Mouse (Mus musculus) lung, embryonic 16.5 days (tissue): ENCODE measurements around the gene Rasgrf1. TPM values are rescaled to one million over a fixed set of nuclear protein-coding genes. Genes with fewer than 3 reads are reported as not detected.

ENCODE experiments used
- ATAC-seq: fragments of 200-750 bp; cut with Nextera tagmentation; 2 replicates; pipeline ENCODE4 v1.8.0; 2017; ENCODE audit warnings: low read depth, mild to moderate bottlenecking, moderate library complexity
- H3K27ac ChIP-seq: fragments of 300-500 bp; sonication (generic); 2 replicates; pipeline ENCODE4 v1.5.1; 2014; ENCODE audit warnings: mild to moderate bottlenecking, control low read depth, low read length
- H3K27me3 ChIP-seq: fragments of 300-500 bp; sonication (generic); 2 replicates; pipeline ENCODE4 v1.6.1; 2014; ENCODE audit warnings: low read depth, low read length, mixed read lengths; ENCODE audit not compliant: control insufficient read depth, insufficient read depth
- H3K36me3 ChIP-seq: fragments of 300-500 bp; sonication (generic); 2 replicates; pipeline ENCODE4 v1.6.1; 2014; ENCODE audit warnings: low read length; ENCODE audit not compliant: control insufficient read depth, insufficient read depth
- H3K4me1 ChIP-seq: fragments of 300-500 bp; sonication (generic); replicated peaks from 2 replicates; pipeline ENCODE4 v1.6.1; 2014; ENCODE audit warnings: low read length, mixed read lengths; ENCODE audit not compliant: control insufficient read depth, insufficient read depth
- H3K4me2 ChIP-seq: fragments of 300-500 bp; sonication (generic); 2 replicates; pipeline ENCODE4 v1.6.1; 2014; ENCODE audit warnings: low read depth, low read length, control low read depth
- H3K4me3 ChIP-seq: fragments of 300-500 bp; sonication (generic); 2 replicates; pipeline ENCODE4 v1.5.1; 2014; ENCODE audit warnings: mild to moderate bottlenecking, low read length, control low read depth
- H3K9ac ChIP-seq: fragments of 300-500 bp; sonication (generic); 2 replicates; pipeline ENCODE4 v1.6.1; 2014; ENCODE audit warnings: low read length, control low read depth
- H3K9me3 ChIP-seq: fragments of 300-500 bp; sonication (generic); 2 replicates; pipeline ENCODE4 v1.6.1; 2016; ENCODE audit warnings: low read length; ENCODE audit not compliant: control insufficient read depth
- WGBS: fragments of 180-500 bp; shearing (Covaris S2); extraction: QIAGEN DNeasy Blood & Tissue Kit; methylation state at CpG from one replicate; pipeline ENCODE4 v1.1.7; 2014; 5-methylcytosine and 5-hydroxymethylcytosine counted together
- polyA plus RNA-seq: library from polyadenylated mRNA; unstranded; fragments of >200 nt; fragmentation: Nextera tagmentation; extraction: Ambion mirVana; gene quantifications from 2 replicates; pipeline ENCODE4 v1.2.1, GENCODE M21; 2015

Gene Rasgrf1
- polyA plus RNA-seq, 1 experiment from 2014 or later: 0.79 TPM

DNA sequence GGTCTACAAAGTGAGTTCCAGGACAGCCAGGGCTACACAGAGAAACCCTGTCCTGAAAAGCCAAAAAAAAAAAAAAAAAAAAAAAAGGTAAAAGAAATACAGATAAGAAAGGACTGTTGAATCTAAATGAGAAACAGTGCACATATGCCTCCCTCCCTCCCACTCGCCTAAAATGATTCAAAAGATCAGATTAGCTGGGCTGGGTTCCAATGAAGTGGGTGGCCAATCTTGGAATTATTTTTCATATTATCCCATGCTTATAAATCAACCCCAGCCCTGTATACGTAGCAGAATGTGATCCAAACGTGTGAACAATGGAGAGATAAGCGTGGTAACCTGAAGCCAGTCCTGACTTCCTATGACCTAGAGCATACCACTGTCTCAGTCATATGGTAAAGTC is 8.5 kb upstream of the Rasgrf1 start:
- Histone ChIP-seq H3K4me1 (no peaks in the 10 kb centered on the region), H3K4me2 (no peak overlapping the region), H3K4me3 (no peak overlapping the region), H3K9me3 (no peaks in the 10 kb centered on the region), H3K27ac (no peak overlapping the region), H3K27me3 (no peaks in the 10 kb centered on the region), H3K36me3 (no peaks in the 10 kb centered on the region), H3K9ac (no peak overlapping the region)
- WGBS: 42% methylated on average over 4 of the region's 4 CpGs
- ATAC-seq: no peak

DNA sequence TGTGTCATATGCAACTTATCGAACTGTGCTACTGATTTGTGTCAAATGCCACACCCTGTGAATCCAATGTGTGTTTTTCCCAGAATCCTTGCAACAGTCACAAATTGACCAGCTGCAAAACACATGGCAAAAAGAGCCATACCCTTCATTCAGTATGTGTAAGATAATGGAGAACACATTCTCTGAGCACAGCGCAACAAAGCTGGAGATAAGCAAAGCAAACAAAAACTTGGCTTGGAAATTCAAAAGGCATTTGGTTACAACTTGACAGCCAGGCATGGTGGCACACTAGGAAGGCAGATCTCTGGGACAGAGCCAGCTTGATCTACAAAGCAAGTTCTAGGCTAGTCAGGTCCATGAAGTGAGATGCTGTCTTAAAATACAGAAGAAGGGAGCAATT is 6.9 kb upstream of the Rasgrf1 start:
- H3K27ac ChIP-seq: no peak overlapping the region
- H3K4me3 ChIP-seq: no peak overlapping the region
- no peaks in the 10 kb centered on the region for H3K36me3 ChIP-seq
- no peak overlapping the region for H3K4me2 ChIP-seq
- 23% methylated on average over 2 of the region's 2 CpGs for WGBS
- peaks cover 12% of the 10 kb centered on the region for H3K27me3 ChIP-seq
- H3K4me1 ChIP-seq: no peaks in the 10 kb centered on the region
- H3K9ac ChIP-seq: no peak overlapping the region
- ATAC-seq: peak; percentile 38; the same call in 1 of the 2 replicates
- no peaks in the 10 kb centered on the region for H3K9me3 ChIP-seq

DNA sequence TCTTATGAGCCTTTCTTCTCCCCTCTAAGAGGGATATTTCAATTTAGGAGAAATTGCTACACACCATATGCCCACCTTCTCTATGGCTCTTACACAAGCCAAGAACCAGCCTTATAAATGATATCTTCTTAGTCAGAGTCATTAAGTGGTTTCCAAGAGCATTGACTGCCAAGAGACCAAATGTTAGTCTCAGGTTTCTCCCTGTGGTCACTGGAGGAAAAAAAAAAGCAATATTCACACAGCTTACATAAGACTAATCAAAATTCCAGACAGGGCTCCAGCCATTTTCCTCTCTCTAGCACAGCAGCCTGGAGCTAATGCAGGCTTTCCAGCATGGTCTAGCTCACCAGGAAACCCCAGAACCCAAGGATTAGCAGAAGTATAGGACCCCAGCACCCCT is 3.1 kb upstream of the Rasgrf1 start:
- ATAC-seq: no peak
- Histone ChIP-seq H3K36me3 (no peaks in the 10 kb centered on the region), H3K27me3 (peaks cover 50% of the 10 kb centered on the region), H3K4me2 (no peak overlapping the region), H3K9me3 (no peaks in the 10 kb centered on the region), H3K4me3 (no peak overlapping the region), H3K4me1 (peaks cover 24% of the 10 kb centered on the region), H3K9ac (no peak overlapping the region), H3K27ac (no peak overlapping the region)

DNA sequence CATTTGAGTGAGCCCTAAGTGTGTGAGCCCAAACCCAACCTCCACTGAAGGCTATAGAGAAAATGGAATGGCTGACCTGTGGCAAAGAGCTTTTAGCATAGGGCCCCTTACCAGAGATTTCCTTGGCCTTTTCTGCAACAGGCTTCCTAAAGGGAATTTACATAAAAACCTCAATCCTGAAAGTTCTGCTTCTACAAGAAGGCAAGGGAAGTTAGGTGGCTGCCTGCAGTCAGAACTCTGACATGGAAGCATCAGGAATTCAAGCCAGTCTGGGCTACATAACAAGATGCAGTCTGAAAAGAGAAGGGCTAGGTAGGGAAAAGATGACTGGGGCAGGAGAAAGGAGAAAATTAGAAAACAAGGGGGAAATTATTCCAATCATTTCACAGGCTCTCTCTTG is 1.8 kb upstream of the Rasgrf1 start:
- Histone ChIP-seq H3K4me1 (peaks cover 24% of the 10 kb centered on the region), H3K27ac (no peak overlapping the region), H3K36me3 (no peaks in the 10 kb centered on the region), H3K9ac (no peak overlapping the region), H3K27me3 (peaks cover 63% of the 10 kb centered on the region), H3K4me2 (no peak overlapping the region; the same call in 1 of the 2 replicates), H3K9me3 (no peaks in the 10 kb centered on the region), H3K4me3 (no peak overlapping the region)
- ATAC-seq: no peak

DNA sequence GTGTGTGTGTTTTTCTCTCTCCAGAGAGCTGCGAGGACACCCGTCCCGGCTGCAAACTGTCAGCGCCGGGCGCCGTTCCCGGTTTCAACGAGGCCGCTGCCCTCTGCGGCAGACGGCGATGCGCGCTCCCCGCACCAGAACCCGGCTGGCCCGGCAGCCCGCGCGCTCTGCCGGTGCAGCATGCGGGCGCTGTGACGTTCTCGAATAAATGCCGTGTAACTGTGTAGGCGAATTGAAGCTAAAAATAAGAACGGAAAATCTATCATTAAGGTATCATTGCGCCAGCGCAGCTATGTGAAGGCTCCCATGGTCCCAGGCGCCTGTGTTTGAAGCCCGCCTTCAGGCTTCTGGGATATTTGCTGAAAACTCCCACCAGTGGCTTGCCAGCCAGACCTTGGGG is 1.1 kb upstream of the Rasgrf1 start:
- ATAC-seq: peak; percentile 37
- H3K27me3 ChIP-seq: peaks cover 64% of the 10 kb centered on the region
- H3K4me2 ChIP-seq: peak overlapping the region; percentile 93
- no peak overlapping the region for H3K27ac ChIP-seq
- H3K9ac ChIP-seq: peak overlapping the region; percentile 27; the same call in 1 of the 2 replicates
- peak overlapping the region; percentile 53 for H3K4me3 ChIP-seq
- no peaks in the 10 kb centered on the region for H3K36me3 ChIP-seq
- peaks cover 24% of the 10 kb centered on the region for H3K4me1 ChIP-seq
- under 1% methylated on average over 33 of the region's 33 CpGs for WGBS
- no peaks in the 10 kb centered on the region for H3K9me3 ChIP-seq

DNA sequence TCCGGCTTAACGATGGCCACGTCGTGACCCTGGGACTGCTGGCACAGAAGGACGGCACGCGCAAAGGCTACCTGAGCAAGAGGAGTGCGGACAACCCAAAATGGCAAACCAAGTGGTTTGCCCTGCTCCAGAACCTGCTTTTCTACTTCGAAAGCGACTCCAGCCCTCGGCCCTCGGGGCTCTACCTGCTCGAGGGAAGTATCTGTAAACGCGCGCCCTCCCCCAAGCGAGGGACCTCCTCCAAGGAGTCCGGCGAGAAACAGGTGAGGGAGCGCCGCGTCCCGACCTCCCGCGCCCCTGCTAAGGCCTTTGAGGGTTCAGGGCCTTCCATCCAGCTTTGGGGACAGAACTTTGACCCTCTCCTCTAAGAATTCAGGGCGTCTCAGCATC is 298 bp downstream of the Rasgrf1 start:
- Histone ChIP-seq H3K27me3 (peaks cover 64% of the 10 kb centered on the region), H3K9ac (no peak overlapping the region), H3K4me3 (peak overlapping the region; percentile 53), H3K4me2 (peak overlapping the region; percentile 93), H3K27ac (no peak overlapping the region), H3K9me3 (no peaks in the 10 kb centered on the region), H3K36me3 (no peaks in the 10 kb centered on the region), H3K4me1 (peaks cover 24% of the 10 kb centered on the region)
- WGBS: 0% methylated on average over 26 of the region's 26 CpGs
- ATAC-seq: peak; percentile 42

DNA sequence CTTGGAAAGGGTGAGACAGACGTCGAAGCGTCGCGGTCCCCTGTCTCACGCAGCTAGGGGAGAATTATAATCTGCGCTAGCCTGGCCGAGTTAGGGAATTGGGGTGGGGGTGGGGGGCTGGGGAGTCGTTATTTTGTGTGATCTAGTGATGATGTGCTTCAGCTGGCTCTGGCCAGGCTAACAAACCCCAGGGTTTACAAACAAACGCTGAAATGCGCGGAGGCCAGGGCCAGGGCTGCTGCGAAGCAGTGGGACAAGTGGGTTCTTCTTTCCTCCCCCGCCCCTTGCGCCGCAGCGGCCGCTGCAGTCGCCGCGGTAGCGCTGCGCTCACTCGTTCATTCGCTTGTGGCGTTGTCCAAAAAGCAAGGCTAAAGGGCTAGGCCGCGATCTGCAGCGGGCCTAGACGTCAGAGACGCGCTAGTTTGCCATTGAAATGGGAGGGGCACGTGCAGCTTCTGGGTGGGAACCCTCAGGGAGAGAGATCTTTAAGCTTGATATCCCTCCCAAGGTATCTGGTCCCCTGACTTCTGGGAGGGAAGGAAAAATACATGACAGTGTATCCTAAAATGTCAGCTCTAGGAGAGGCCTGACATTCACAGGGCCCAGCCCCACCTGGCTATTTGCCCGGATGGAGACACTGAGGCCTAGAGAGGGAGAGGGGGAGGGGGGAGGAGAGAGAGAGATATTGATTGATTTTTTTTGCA is 1.2 kb downstream of the Rasgrf1 start:
- no peak overlapping the region for H3K9ac ChIP-seq
- peaks cover 64% of the 10 kb centered on the region for H3K27me3 ChIP-seq
- no peaks in the 10 kb centered on the region for H3K9me3 ChIP-seq
- H3K4me3 ChIP-seq: peak overlapping the region; percentile 53
- H3K4me1 ChIP-seq: peaks cover 24% of the 10 kb centered on the region
- peak overlapping the region; percentile 93 for H3K4me2 ChIP-seq
- no peak overlapping the region for H3K27ac ChIP-seq
- 2% methylated on average over 34 of the region's 34 CpGs for WGBS
- no peaks in the 10 kb centered on the region for H3K36me3 ChIP-seq
- peak; percentile 24; the same call in 1 of the 2 replicates for ATAC-seq

DNA sequence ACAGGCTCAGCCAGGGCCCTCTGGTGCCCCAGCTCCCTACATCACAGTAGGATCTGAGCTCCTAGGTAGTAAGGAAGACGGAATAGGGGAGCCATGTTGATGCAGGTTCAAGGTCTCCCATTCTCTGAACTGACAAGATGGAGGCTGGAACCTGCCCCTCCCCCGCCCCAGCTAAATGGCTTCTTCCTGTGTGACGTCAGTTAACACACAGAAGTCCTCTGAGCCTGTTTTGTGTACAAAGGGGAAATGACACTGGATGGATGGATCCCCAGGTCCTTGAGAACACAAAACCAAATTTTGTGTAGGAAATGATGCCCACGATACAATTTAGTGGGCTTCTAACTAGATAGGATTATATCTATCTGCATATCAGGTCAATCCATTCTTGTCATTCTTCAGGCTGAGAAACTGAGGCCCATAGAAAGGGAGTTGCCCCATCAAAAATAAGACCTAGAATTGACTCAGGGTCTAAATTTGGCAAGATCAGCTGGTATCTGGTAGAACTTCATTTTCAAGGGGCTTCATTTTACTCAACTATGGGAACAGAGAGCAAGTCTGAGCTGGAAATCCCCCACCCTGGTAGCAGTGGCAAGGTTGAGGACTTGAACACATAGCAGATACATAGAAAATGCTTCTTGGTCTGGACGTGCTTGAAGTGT is 2.3 kb downstream of the Rasgrf1 start:
- peaks cover 60% of the 10 kb centered on the region for H3K27me3 ChIP-seq
- H3K9ac ChIP-seq: no peak overlapping the region
- peaks cover 24% of the 10 kb centered on the region for H3K4me1 ChIP-seq
- no peaks in the 10 kb centered on the region for H3K36me3 ChIP-seq
- H3K4me3 ChIP-seq: no peak overlapping the region
- H3K4me2 ChIP-seq: no peak overlapping the region
- no peaks in the 10 kb centered on the region for H3K9me3 ChIP-seq
- WGBS: 61% methylated on average over 5 of the region's 5 CpGs
- ATAC-seq: no peak
- H3K27ac ChIP-seq: no peak overlapping the region

DNA sequence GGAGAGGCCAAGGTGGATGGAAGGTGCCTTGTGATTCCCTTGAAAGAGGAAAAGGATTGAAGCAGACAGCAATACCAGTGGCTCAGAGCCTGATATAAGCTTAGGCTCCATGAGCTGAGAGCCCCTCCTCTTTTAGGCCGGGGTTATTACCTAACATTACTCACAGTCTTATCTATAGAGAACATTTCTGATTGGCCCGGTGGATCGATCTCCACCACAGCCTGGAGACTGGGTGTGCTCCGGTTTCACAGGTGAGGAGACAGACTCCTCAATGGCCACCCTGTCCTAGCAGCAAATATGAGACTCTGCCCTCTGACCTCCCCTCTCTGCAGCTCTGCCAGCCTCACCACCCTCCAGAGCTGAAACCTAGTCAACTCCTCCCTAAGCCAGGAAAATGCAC is 3.4 kb downstream of the Rasgrf1 start:
- Histone ChIP-seq H3K27me3 (peaks cover 49% of the 10 kb centered on the region), H3K9ac (no peak overlapping the region)
- 20% methylated on average over 4 of the region's 4 CpGs for WGBS

More for the DNA sequence above, 3.4 kb downstream of the Rasgrf1 start:
- ATAC-seq: no peak
- Histone ChIP-seq H3K4me1 (peaks cover 24% of the 10 kb centered on the region), H3K9me3 (no peaks in the 10 kb centered on the region), H3K27ac (no peak overlapping the region), H3K36me3 (no peaks in the 10 kb centered on the region), H3K4me3 (no peak overlapping the region), H3K4me2 (no peak overlapping the region)
